Mouse (Mus musculus): Measurements from ENCODE around the gene Cacnb2. TPM values are rescaled to one million over a fixed set of nuclear protein-coding genes. Genes with fewer than 3 reads are reported as not detected.
"Not testable (repeated sequence)": the region's sequence is repeated elsewhere in the genome, so short reads cannot be mapped to it uniquely, and the experiment has no call there.

Cacnb2 gene
- total RNA-seq, 2 experiments from 2014 or later = 78.8 to 85.3 TPM

DNA sequence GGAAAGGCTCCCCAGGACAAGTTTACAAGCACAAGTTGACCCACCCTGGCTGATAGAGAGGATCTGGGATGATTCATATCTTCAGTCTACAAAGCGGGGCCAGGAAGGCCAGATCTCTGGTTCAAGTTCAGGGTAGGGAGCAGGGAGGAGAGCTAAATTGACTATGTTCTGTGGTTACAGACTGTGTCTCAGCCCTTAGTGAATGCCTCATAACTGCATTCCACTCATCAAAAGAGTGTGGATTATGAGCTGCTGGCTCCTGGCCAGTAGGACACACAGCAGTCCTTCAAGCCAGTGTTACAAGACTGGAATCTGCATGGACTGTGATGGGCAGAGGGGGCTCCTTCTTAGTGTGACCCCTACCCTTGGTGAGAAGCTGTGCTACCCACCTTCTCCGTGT lies 48.4 kb downstream of the Cacnb2 start:
- DNase-seq (ENCODE audit: extremely low spot score in 1 of 2, low spot score in 1 of 2) = no peak

- no peak for DNase-seq (ENCODE audit: extremely low spot score in 1 of 2, low spot score in 1 of 2)
These were observed 53.8 kb downstream of the Cacnb2 start for GRCm38 (mm10) chr2:14656673-14657072.

DNA sequence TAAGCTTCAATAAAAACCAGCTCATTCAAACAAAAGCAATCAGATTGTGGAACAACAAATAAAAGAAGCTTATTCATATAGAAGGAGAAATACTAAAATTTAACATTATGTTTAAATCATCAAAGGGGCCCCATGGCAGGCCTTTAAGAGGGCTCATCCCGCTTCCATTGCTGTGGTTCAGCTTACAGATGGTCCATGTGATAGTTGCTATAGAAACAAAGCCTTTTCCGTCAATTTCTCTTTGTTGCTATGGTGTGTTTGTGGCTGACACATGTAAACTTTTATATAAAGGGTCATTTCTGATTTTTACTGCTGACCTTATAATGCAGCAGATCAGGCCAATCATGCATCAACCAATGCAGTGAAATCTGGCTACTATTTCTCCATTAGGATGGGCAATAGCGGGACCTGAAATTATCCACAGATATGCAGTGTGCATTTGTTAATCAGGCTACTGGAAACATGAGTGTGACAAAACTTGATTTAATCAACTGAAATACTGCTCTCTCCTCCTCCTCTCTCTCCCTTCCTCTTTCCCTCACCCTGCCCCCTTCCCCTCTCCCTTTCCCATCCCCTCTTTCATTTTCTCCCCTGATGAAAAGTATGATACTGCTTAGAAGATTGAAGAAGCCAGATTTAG lies 54.4 kb downstream of the Cacnb2 start:
- DNase-seq (ENCODE audit: extremely low spot score in 1 of 2, low spot score in 1 of 2) = no peak

DNA sequence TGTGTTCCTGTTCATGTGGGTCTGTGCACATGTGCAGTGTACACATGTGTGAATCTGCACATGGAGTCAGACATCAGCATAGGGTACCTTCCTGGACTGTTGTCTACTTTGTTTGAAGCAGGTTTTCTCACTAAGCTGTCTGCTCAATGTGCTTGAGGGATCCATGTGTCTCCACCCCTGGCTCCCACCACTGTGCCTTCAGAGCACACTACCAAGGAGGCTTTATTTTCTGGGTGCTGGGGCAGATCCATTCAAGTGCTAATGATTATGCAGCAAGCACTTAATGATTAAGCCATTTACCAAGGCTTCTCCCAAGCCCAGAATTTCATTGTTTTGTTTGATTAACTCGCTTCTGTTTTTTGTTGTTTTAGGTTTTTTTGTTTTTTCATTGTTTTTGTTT lies 62.3 kb downstream of the Cacnb2 start:
- no peak for DNase-seq (ENCODE audit: extremely low spot score in 1 of 2, low spot score in 1 of 2)

GRCm38 (mm10) chr2:14672117-14672516 lies 69.2 kb downstream of the Cacnb2 start:
- no peak for DNase-seq (ENCODE audit: extremely low spot score in 1 of 2, low spot score in 1 of 2)

DNA sequence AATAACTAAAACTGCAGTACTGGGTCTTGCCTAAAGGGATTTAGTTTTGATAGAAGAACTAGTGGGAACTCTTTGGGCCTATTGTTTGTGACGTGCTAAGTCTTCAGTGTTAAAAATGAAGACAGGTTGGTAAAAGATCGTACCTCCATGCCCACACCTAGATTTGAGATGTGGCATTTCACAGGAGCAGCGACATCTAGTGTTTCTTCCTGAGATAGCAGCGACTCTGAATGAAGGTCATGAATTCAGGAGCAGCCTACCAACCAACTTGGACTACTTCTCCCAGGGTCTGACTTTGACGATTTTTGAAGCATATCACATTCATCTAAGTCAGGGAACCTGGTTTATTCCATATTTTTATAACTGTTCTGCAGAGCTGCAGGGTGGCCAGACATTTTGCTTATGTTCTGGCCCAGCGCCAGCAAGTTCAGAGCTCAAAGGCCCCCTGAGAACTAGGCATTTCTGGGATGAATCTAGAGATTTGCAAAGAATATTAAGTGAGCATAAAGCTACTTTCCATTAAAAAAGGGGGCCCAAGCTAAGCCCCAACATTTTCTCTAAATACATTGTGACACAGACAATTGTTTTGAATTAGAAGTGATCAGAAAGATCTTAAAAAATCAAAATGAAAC lies 74.1 kb downstream of the Cacnb2 start:
- peak in 1 of 2 experiments; percentile 37 for DNase-seq (ENCODE audit: extremely low spot score in 1 of 2, low spot score in 1 of 2)

DNA sequence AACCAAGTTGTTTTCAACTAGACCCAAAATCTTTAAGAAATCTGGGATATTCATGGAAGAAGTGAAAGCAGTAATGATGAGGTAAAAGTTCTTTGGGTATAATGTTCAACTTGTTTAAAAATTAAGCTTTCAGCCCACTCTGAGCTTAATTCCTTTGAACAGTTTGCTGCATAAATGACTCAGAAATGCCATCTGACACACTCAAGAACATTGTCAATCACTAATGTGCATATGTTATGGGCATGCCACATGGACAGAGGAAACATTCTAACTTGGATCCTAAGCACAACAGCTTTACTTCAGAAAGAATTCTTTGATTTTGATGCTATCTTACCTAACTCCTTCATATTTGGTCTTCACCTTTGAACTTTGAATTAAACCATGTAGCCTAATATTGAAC lies 81.3 kb downstream of the Cacnb2 start:
- no peak for DNase-seq (ENCODE audit: extremely low spot score in 1 of 2, low spot score in 1 of 2)

DNA sequence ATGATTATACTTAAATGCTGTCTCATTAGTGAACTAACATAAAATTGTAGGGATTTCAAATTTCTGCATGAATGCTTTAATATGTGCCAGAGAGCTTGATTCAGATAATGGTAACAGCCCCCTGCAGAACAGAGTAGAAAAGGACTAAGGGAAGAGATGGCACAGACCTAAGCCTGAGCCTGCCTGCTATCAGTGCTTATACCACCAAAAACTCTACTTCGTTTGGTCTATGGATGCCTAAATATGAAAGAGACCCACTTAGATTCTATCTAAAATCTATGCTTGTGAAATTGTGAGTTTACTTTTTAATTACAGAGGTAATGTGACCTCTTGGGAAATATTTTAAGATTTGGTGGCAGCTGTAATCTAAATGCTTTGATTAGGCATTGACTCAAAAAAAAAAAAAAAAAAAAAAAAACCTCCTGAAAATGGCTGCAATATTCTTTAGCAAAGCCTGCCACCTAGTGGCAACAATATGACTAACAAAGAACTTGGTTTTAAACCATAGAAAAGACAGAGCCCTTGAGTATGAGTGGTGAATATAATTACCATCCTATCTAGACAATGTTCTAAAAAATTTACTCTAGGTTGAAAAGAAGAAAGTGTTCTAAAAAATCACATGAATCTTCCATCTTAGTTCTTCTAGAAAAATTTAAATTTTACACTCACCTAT lies 100.2 kb downstream of the Cacnb2 start:
- peak in 1 of 2 experiments; percentile 67 for DNase-seq (ENCODE audit: extremely low spot score in 1 of 2, low spot score in 1 of 2)

DNA sequence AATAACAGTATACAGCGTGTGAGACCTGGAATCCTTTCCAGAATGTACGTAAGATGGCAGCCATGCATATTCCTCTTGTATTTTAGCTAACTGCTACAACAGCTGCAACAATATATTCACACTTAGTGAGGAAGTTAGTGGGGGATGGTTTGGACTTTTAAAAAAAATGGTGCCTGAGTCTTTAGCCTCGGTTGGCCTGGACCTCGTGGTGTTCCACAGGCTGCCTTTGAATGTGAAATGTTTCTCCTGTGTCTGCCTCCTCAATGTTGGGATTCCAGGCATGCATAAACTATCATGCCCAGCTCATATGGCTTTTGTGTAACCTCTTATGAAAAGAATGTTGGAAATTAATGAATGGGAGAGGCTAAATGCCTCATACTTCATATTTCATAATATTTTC lies 100.8 kb downstream of the Cacnb2 start:
- no peak for DNase-seq (ENCODE audit: extremely low spot score in 1 of 2, low spot score in 1 of 2)

DNA sequence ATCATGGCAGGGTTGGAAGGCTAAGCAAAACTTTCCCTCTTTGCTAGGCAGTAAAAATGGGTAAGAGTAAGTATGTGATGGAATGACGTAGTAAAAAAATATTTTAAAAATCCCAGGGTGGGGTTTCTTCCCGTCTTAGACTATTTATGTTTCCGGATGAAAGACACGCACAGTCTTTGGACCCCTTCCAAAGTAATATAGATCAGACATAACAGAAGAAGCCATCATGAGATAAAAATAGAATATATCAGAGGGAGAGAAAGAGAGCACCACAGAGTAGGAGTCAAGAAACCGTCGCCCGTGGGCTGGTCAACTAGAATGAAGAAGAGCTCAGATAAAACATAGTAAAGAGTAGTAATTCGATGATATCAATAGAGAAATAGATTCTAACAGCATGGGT lies 107.4 kb downstream of the Cacnb2 start:
- no peak for DNase-seq (ENCODE audit: extremely low spot score in 1 of 2, low spot score in 1 of 2)

DNA sequence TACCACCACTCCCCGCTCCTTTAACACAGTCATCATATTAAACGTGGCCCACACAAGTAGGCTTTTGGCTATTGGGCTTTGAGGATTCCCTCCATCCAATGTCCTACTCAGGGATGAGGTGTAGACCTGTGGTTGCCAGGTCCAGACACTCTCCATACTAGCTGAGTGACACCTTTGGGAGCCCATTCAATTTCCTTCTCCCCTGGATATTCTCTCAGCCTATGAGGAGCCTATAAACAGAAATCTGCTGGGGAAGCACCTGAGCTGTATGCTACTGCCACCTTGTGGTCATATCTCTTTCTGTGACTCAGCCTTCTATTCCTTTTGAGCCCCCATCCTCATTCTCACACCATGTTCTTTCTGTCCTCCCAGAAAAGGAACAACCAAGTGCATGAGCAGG lies 108.9 kb downstream of the Cacnb2 start:
- DNase-seq (ENCODE audit: extremely low spot score in 1 of 2, low spot score in 1 of 2) = no peak

GRCm38 (mm10) chr2:14713049-14713448 lies 110.2 kb downstream of the Cacnb2 start:
- DNase-seq (ENCODE audit: extremely low spot score in 1 of 2, low spot score in 1 of 2) = no peak

DNA sequence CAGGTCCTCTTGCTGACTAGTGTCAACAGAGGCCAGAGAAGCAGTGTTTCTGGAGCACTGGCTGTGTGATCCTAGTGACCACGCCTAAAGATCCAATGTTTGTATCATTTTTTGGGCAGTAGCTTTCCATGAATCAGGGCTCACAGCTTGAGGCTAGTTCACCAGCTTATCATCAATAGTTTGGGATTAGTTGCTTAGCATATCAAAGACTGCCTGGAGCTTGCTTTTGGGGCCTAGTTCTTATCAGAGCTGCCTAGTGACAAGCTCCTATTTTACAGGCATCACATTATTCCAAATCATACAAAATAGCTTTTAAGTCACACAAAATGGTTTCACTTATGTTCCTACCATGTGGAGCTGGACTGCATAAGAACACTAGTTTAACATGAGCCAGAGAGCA lies 113.8 kb downstream of the Cacnb2 start:
- no peak for DNase-seq (ENCODE audit: extremely low spot score in 1 of 2, low spot score in 1 of 2)

GRCm38 (mm10) chr2:14719119-14719718 lies 116.3 kb downstream of the Cacnb2 start:
- DNase-seq (ENCODE audit: extremely low spot score in 1 of 2, low spot score in 1 of 2) = no peak

GRCm38 (mm10) chr2:14725437-14725836 lies 122.5 kb downstream of the Cacnb2 start:
- DNase-seq (ENCODE audit: extremely low spot score in 1 of 2, low spot score in 1 of 2) = no peak

- not testable (repeated sequence) for DNase-seq (ENCODE audit: extremely low spot score in 1 of 2, low spot score in 1 of 2)
These were observed 123.7 kb downstream of the Cacnb2 start for GRCm38 (mm10) chr2:14726601-14727000.

GRCm38 (mm10) chr2:14738927-14739326 lies 136.0 kb downstream of the Cacnb2 start:
- DNase-seq (ENCODE audit: extremely low spot score in 1 of 2, low spot score in 1 of 2) = peak in 1 of 2 experiments; percentile 35

GRCm38 (mm10) chr2:14739510-14739909 lies 136.6 kb downstream of the Cacnb2 start:
- DNase-seq (ENCODE audit: extremely low spot score in 1 of 2, low spot score in 1 of 2) = no peak

GRCm38 (mm10) chr2:14740359-14740758 lies 137.5 kb downstream of the Cacnb2 start:
- DNase-seq (ENCODE audit: extremely low spot score in 1 of 2, low spot score in 1 of 2) = no peak

DNA sequence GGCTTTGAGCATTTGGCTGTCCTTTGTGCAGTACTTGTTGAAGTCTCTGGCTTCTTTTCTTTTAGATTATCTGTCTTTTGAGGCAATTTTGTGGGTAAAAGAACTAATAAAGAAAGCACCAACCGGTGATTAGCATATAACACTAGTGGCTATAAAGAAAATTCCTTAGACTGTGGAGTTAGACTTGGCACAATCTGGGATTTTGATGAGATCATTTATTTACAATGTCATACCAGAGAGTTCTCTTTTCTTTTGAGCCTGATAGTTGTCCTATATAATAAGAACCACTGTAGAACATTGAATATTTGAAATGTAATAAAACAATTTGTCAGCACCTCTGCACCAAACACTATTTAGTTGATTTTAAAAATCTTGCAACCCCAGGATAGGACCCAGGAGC lies 141.9 kb downstream of the Cacnb2 start:
- DNase-seq (ENCODE audit: extremely low spot score in 1 of 2, low spot score in 1 of 2) = no peak

- no peak for DNase-seq (ENCODE audit: extremely low spot score in 1 of 2, low spot score in 1 of 2)
These were observed 160.0 kb downstream of the Cacnb2 start for GRCm38 (mm10) chr2:14762846-14763245.
